Mouse (Mus musculus): Measurements from ENCODE around the gene Cd96.
"Not testable (repeated sequence)": the region's sequence is repeated elsewhere in the genome, so short reads cannot be mapped to it uniquely, and the experiment has no call there.

Gene Cd96

DNA sequence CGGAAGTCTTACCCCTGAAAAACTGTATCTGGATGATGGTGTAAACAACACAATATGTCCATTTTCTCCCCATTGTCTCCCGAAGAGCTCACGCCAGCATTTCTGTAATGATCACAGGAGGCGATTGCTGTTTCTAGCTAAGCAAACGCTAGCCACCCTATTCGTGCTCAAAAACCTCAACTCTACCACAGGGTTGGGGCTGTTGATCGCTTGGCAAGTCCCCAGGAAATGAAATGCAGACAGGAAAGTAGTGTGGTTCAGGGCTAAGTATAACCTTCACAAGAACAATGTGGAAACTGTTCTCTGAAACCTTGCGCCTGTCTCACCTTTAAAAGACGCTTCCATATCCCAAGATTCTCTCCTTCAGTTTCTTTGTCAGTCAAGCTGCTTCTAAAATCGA, at the start of gene Cd96:
Gene Cd96, minus strand, starts transcription at position 232 of the 400 bp plus-strand sequence.
- no peak for DNase-seq

DNA sequence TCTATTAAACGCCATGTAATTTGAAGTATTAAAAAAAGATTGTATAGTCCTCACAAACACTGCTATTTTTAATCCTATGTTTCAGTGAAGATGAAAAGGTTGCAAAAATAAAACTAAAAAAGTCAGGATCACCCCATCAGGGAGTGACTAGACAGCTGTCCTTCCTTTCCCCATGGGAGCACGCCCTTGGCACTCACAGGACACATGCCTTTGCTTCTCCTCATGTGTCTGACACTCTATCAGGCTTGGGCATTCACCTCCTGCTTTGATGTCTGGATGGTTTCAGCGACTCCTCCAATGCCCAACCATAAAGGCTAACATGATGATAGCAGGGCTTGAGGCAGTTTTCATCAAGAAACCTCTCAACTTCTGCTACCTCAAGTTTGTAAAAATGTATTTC, 46.9 kb upstream of the Cd96 start:
- no peak for DNase-seq

DNA sequence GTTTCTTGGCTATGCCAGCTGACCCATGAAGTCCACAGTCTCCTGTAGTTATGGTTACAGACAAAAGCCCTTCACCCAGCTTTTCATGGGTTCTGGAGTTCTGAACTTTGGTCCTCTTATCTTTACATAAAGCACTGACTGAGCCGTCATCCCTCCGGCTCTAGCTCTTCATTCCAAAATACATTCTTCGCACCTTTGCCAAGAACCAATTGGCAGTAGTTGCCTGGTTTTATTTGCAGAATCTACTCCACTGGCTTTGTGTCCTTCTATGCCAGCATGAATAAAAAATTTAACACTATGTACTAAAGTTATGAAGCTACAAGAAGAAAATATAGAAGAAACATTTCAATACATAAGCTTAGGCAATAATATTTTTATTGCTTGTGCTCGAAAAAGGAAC, 45.3 kb upstream of the Cd96 start:
- no peak for DNase-seq

DNA sequence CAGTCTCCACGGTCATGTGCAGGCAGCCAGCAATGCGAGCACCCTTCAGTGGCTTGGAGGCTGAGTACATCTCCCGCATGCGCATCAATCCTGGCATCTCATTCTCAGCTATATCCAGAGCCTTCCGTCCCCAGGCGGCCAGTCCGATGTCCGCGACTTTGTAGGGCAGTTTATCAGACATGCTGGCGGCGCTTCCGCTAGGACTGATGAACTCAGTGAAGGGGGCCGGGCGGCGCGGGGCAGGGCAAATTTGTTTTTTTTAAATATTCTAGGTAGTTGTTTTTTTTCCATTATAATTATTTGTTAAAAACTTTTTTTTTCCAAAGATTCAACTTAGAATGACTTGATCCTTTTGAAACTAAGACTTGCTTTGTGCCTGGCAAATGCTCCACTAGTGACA, 34.8 kb upstream of the Cd96 start, which contains the start of gene Gm4737:
Gene Gm4737, minus strand, starts transcription at position 246 of the 400 bp plus-strand sequence.
- not testable (repeated sequence) for DNase-seq

DNA sequence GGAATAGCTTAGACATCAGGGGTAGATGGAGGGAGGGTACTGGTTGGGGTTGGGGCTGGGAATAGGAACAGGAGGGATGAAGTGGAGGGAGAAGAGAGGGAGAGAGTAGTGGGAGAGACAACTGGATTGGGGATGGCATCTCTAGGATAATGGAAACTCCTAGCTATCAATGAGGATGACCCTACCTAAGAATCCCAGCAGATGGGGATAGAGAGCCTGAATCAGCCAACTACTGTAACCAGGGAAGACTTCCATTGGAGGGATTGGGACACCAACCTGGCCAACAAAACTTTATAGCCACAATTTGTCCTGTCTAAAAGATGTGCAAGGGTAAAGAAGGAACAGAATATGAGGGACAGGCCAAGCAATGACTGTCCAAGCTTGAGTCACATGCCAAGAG, 31.1 kb upstream of the Cd96 start:
- DNase-seq = no peak

DNA sequence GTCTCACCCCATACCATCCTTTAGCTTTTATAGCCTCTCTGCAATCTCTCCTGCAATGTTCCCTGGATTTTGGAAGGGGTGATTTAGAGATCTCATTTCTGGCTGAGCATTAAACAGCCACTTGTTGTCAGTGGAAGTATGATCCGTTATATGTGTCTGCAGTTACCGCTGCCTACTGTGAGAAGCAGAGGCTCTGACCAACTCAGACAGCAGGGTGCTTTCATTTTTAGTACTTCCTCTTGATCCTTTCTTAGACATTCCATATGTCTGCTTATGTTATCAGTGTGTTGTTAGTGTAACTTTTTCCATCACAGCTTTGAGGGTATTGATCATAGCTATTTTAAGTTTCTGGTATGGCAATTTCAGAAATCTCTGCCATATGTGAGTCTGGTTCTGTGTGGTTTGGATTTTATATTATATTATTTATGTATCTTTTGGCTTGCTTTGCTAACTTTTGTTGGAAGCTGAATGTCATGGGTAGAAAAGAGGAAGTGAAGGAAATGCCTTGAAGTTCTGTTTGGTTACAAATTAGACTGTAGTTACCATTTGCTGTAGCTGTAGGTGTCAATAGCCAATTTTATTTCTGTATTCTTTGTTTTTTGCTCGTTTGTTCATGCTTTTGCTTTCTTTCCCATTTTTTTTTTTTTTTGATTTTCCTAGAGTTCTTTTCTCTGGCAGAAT, 28.8 kb upstream of the Cd96 start:
- DNase-seq = no peak

DNA sequence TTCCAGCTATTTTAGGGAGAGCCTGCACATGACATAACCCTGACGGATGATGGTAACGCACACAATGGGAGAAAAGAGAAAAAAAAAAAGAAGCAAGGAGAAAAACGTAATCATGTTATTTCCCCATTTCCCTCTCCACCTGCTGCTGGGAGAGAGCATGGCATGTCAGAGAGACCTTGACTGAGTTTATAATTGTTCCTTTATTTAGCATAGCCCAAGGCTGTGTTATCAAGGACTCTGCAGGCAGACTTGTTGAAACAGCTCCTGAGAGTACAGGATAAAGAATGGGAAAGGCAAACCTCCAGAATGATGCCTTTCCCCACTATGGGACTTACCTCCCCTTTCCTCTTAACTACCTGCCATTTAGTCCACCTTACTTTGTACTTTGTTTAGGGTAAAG, 26.9 kb upstream of the Cd96 start:
- DNase-seq = no peak

- no peak for DNase-seq
Measured at GRCm38 (mm10) chr16:46122238-46122637, 2.2 kb upstream of the Cd96 start.

DNA sequence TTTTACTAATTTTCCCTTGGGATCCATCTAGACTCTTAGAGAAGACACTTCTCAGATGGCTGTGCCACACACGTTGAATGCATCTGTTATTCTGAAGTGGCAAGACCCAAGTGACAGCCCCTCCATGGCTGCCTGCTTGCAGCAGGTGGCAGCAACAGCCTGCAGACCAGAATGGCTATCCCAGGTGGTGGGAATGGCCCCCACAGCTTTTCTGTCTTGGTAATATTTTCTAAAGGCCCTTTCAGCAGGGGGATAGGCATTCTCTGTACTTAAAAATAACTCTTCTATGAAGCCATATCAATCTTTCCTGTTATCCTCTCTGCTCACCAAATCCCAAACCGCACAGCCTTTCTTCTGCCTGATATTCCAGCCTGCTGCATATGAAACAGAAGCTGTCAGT, 1.4 kb upstream of the Cd96 start:
- DNase-seq = no peak

DNA sequence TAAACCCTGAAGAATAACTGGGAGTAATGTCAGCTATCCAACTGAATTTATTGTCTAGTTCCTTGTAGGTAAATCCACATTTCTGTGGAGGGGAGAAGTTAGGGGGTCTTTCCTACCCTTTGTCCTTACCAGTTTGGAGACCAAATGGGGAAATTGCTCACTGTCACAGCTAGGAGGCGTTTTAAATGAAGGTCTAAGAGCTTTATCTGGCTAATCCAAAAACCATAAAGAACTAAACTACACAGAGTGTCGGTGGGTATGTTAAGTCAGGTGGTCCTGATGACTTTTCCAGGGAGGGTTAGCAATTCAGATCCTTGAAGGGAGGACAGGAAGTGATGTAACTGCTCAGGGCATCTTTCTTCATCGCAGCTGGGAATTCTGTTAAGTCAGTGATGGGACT, 556 bp upstream of the Cd96 start:
- no peak for DNase-seq

DNA sequence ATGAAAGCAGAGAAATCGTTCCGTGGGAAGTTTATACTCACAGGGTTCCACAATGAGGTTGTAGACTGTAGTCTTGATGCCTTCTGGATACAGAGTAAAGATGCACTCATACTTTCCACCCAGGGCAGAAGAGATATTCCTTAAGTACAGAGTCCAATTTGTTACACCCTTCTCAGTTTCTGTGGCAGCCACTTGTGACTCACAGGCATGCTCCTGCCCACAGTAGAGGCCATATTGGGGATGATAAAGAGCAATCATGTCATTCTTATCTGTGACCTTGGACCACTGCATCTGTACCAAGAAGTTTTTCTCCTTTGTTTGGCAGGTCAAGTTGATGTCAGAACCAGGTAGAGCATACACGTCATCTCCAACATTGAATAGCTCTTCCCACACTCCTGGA, 2.4 kb downstream of the Cd96 start:
- DNase-seq = no peak

- no peak for DNase-seq
Measured at GRCm38 (mm10) chr16:46114727-46115126, 5.3 kb downstream of the Cd96 start.

- DNase-seq = no peak
Measured at GRCm38 (mm10) chr16:46109536-46109935, 10.5 kb downstream of the Cd96 start.

- DNase-seq = no peak
Measured at GRCm38 (mm10) chr16:46107431-46107830, 12.6 kb downstream of the Cd96 start.

DNA sequence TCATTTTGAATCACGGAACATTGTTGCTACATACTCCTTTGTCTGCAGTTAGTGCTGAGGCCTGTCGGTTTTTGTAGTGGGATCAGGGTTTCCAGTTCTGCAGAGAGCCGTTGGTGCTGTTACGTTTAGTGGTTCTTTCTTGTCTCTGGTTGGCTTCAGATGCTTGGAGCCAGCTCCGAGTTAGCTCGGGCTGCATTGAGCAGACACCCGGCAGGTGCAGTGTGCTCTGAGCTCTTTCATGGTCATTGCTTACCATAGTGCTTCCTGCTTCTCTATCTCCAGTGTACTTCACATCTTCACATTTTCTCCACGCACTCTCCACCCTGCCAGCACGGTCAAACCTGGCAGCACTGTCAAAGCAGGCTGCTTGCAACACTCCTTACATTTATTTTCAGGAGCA, 15.6 kb downstream of the Cd96 start:
- DNase-seq = no peak

DNA sequence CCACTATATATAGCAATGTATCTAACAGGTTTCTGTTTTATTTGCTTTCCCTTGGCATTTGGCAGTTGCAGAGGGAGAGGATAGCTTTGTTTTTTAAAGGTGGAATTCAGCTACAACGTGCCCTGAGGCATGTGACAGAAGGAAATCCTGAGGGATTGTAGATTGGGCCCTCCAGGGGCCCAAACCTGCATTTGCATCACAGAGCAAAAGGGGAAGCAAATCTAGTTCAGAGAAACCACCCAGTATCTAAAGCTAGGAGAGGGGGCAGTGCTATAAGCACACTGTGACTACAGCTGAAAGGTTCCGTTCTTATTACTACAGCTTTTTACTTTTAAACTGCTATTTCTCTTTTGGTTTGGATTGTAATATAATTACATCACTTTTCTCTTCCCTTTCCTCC, 18.3 kb downstream of the Cd96 start:
- DNase-seq = no peak

DNA sequence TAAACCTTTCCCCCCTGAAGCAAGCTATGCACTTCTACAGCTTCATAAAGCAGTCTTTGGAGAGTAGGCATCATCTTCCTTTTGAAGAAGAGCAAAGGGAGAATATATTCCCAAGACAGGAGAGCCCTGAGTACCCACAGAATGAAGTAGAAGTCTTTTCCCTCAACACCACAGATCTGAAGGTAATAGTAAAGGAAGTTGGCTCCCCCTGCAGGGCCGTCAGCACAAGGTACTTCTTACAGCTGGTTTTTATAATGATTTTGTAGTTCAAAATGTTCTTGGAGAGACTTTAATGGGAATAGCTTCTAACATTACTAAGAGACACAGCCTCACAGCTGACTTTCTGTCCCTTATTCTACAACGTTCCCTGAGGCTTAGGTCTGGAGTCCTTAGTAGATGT, 19.8 kb downstream of the Cd96 start:
- peak in 1 of 2 experiments; percentile 36 for DNase-seq

GRCm38 (mm10) chr16:46097421-46097820, 22.6 kb downstream of the Cd96 start:
- DNase-seq = no peak

- peak; percentile 31 to 64 for DNase-seq
Measured at GRCm38 (mm10) chr16:46094478-46094877, 25.6 kb downstream of the Cd96 start.

GRCm38 (mm10) chr16:46092935-46093334, 27.1 kb downstream of the Cd96 start:
- no peak for DNase-seq

DNA sequence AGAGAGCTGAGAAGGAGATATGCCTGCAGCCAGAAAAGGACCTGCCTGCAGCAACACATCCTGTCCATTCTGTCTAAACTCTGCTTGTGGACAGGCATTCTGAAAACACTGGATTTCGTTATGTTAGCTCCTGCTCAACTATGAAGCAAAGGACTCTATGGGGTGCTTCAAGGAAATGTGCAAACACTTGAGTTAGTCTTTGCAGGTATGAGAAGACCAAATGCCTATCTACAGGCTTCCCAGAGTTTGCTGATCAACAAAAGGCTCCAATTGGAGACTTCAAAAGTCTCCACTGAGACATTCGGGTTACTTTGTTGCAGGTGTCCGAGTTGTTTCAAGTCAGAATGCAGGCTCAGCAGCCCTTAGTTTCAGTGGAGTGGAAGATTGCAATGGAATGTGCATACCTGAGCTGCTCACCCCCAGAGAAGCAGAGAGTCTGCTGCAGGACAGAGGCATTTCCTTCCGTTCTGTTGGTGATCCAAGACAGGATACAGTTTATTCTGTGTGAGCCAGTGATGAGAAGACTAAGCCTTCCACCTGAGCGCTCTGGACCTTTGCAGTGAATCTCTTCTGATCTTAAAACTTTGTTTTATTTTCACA, 33.1 kb downstream of the Cd96 start:
- DNase-seq = no peak

DNA sequence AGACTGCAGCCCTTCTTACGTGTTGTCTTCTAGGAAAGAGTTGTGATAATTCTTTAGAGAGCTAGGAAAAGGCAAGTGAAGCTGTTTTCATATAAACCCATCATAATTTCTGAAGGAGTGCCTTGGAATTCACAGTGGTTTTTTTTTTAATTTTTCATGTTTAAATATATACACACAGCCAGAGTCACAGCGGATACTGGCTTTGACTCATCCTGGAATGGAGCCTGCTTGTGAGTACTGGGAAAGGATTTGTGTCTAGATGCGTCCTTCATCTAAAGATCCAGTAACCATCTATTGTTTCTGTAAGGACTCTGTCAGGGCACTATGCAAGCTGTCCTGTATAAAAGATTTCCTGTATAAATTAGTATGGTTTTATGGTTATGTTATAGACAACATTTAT, 52.1 kb downstream of the Cd96 start:
- DNase-seq = no peak

DNA sequence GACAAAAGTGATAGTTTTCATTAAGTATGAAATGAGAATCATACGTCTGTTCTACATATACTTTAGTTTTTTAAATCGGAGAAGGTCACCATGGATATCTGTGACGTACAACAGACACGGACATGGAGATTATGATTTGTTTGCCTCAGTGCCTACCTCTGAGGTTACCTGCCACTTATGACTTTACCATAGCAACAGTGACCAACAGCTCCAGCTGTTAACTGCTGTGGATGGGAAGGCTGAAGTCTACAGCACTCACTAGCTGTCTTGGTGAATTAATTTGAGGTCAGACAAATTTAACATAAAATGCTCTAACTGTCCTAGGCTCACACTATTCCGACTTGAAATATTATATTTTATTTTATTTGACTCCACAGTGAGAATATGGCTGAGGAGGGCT, 56.8 kb downstream of the Cd96 start:
- no peak for DNase-seq

GRCm38 (mm10) chr16:46046906-46047305, 73.1 kb downstream of the Cd96 start:
- DNase-seq = no peak

DNA sequence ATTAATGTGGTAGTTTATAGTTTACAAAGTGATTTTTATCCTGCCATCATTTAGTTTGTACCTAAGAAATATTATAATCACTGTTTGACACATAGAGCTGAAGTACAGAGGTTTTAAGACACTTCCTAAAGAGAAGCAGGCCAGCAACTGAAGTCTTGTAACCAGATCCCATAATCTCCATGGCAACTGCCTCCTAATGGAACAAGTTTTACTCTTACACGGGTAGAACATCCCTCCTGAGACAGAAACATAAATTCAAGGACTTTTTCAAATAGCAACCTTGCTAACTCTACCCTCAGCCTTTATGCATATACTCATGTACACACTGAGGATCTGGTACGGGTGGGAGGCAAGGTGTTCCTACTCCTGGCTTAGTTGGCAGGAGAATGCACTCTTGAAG, 83.8 kb downstream of the Cd96 start:
- DNase-seq = no peak

Measured in kidney, postnatal 25 days (tissue).